Mouse (Mus musculus) testis, postnatal 14 days (tissue): ENCODE data around the gene Tmco1.

Source experiments
- DNase-seq: peaks from one replicate; pipeline ENCODE4 v3.0.0; 2021; ENCODE audit warnings: low spot score

Tmco1 gene

GRCm38 (mm10) chr1:167283441-167284257 is 24.5 kb upstream of the Tmco1 start:
- peak; percentile 60 for DNase-seq

GRCm38 (mm10) chr1:167284258-167284836 is 23.8 kb upstream of the Tmco1 start:
- peak; percentile 81 for DNase-seq

- DNase-seq, result peak; percentile 88
Observed at GRCm38 (mm10) chr1:167284837-167285319, 23.3 kb upstream of the Tmco1 start.

DNA sequence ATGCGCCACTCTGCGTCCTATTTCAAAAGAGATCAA is 23.0 kb upstream of the Tmco1 start, which contains the start of gene Uck2:
Gene Uck2 (minus strand): TSS at position 1 of the 36 bp plus-strand sequence.
- no peak for DNase-seq

GRCm38 (mm10) chr1:167285356-167285755 is 22.8 kb upstream of the Tmco1 start:
- DNase-seq, result no peak

GRCm38 (mm10) chr1:167287156-167287555 is 21.0 kb upstream of the Tmco1 start:
- no peak for DNase-seq

- DNase-seq, result no peak
Observed at GRCm38 (mm10) chr1:167288665-167289538, 19.3 kb upstream of the Tmco1 start.

DNA sequence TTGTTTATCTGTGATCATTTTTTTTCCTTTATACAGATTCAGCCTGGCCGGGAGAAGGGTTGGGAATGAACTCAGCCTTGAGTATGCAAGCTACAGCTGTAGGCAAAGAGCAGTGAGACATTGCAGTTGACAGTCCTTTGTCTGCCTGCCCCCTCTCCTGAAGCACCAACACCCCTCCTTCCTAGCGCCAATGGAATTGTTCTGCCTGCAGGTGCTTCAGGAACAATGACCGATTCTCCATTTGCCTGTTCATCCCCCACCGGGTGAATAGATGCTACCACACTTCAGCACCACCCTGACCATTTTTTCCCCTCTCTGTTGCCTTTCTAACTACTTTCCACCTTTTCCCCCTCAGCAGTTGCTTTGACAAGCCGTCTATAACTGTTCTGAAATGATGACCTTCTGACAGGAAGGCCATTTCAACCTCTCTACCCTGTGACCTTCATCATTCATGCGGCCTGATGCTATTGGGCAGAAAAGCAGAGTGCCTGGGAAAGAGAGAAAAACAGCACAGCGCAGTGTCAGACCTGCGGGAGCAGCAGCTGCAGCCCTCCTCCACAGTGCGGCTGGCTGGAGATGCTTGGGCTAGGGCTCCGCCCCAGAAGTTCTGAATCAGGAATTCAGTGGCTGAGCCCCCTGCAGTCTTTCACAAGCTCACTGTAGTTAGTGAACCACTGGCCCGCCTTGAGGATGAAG is 18.5 kb upstream of the Tmco1 start:
- no peak for DNase-seq

DNA sequence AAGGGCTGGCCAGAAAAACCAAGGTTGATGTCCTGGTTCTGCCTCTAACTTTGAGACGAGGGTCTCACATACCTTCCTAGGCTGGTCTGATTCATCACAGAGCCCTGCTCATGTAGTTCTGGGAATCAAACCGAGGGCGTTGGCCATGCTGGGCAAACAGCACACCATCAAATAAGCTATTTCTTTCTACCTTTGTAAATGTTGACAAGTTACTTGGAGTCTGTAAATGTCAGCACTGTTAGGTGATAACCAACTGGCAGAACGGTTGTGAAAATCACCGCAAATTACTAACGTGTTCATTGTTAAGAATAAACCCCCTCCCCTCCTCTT is 17.9 kb upstream of the Tmco1 start:
- DNase-seq, result no peak

DNA sequence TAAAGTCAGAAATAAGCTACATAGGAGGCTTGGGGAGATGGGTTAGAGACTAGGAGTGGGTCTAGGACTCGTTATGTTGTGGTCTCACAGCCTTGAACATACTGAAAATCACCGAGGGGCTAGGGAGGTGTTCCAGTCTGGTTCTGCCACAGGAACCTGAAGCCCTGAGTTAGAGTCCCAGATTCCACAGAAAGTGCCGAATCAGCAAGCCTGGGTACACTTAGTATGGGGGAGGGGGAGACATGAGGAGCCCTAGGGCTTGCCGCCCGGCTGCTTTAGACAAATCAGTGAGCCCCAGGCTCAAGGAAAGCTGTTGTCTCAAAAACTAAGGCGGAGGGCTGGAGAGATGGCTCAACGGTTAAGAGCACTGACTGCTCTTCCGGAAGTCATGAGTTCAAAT is 16.6 kb upstream of the Tmco1 start:
- no peak for DNase-seq

- DNase-seq, result peak; percentile 48
Observed at GRCm38 (mm10) chr1:167292447-167292846, 15.7 kb upstream of the Tmco1 start.

DNA sequence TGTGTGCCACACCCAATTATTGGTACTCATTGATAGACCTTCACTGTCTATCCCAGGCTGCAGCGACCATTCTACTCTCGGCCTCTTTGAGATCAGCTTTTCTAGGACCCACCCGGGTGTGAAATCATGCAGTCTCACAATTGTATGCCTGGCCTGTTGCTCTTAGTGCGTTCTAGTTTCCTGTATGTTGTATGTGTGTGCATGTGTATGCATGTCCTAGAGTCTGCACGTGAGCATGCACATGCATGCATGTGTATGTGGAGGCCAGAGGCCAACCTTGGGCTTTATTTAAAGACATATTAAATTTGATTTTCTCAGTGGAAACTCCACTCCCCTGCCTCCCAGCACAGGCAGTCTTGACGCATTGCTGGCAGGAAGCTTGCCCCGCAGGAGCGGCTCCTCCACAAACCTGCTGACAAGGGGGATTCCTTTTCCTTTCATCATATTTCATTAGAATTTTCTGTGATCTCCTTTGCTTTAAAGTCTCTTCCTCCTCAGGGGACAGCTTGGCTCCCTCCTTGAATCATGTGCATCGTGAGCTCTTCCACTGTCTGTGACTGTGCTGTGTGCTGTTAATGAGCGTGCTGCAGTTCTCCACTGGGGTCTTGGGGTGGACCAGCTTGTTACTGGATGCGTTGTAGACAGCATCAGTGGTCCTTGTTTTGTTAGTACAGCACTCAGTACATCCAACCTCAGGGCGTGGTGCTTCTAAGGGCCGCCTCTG is 12.3 kb upstream of the Tmco1 start:
- DNase-seq, result no peak

DNA sequence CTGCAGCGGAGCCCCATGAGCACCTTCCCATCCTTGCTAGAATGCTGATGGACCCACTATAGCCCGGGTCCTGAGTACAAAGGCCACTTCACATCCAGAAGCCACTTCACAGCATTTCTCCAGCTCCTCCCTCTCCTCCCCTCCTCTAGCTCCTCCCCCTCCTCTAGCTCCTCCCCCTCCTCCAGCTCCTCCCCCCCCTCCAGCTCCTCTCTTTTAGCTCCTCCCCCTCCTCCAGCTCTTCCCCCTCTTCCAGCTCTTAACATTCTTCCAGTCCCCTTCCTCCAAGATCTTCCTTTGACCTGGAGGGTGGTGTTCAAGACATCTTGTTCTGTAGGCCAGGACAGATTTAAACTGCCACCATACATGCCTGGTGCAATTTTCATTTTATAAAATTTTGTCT is 8.1 kb upstream of the Tmco1 start:
- DNase-seq, result no peak

- DNase-seq, result no peak
Observed at GRCm38 (mm10) chr1:167305501-167306137, 2.6 kb upstream of the Tmco1 start.

DNA sequence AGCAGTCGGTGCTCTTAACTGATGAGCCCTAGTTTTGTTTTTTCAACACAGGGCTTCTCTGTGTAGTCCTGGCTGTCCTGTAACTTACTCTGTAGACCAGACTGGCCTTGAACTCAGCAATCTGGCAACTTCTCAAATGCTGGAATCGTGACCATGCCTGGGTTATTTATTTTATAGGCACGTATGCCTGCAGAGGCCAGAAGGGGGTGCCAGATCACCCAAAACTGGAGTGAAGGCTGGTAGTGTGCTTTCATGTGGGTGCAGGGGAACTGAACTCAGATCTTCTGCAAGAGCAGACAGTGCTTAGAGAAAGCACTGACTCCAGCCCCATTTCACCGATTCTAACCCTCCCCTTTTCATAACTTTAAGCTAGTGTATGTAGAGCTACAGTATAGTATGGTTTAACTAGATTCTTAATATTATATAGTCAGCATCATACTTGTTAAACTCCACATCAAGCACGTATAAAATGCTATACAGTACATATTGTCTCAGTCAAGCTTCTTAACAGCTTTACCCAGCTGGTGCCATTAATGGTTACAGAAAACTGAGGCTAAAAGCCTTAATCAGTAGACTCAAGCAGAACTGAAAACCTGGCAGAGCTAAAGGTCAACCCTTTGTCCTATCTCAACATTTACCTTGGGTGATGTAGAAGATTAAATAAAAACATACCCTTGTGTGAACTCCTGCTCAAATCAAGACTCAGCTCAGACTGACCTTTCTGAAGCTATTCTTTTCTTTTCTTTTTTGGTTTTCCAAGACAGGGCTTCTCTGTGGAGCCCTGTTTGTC is 1.5 kb upstream of the Tmco1 start:
- DNase-seq, result peak; percentile 44

DNA sequence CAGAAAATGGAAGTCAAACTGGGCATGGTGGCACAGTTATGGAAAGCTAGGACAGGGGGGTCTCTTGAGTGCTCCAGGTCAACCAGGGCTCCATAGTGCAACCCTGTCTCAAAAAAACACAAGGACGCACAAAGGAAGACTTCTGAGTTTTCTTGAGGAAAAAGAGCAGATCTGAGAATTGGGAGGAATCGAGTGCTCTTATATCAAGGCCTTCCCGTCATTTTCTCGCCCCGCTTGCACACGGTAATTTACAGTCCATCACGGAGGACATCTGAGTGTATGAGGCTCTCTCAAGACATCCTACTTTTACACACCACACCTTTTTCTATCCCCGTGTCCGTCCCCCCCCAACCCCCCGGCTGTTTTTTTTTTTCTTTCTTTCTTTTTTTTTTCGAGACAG is 504 bp upstream of the Tmco1 start:
- no peak for DNase-seq

DNA sequence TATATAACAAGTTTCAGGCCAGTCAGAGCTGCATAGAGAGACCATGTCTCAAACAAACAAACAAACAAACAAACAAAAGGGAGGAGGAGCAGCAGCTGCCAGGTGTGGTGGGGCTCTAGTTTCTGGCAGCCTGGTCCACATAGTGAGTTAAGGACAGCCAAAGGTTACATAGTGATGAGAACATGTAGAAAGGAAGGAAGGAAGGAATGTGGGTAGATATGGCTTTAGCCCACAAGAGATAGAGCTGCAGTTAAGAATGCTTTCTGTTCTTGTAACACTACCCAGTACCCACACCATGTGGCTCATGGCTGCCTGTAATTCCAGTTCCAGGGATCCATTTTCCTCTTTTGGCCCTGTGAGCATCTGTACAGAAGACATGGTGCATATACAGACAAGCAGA is 4.2 kb downstream of the Tmco1 start:
- no peak for DNase-seq

DNA sequence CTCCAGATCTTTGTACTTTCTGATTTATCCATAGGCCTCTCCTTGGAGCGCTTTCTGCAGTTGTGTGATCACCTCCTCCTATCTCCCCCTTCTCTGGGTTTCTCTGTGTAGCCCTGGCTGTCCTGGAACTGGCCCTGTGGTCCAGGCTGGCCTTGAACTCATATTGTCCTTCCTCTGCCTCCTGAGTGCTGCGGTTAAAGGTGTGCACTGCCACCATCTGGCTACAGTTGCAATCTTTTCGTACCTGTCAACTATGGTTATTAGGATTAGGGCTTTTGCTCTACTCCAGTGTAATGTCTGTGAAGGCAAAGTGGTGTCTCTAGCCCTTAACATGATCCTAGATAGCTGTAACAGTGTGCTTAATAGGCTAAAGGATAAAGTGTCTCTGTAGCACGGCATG is 5.0 kb downstream of the Tmco1 start:
- DNase-seq, result no peak

GRCm38 (mm10) chr1:167321691-167322090 is 13.5 kb downstream of the Tmco1 start:
- DNase-seq, result no peak

DNA sequence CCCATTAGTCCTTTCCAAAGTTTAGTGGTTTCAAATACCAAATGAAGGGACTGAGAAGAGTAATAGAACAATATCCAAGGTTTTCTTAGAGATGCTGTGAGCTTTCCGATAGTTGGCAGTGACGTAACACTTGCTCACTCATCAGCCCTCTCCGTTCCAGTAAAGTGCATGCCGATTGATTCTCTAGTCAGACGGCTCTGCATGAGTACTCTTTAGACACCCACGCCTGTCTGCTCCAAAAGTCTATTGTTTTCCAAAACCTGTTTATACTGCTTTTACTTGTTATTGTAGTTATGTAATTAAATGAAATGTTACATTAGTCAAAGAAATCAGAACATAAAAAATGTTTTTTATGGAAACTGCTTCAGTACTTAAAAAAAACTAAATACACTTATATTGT is 20.6 kb downstream of the Tmco1 start:
- DNase-seq, result no peak

- no peak for DNase-seq
Observed at GRCm38 (mm10) chr1:167331106-167331505, 22.9 kb downstream of the Tmco1 start.
